Mouse (Mus musculus) ES-Bruce4 (cell line): Measurements from ENCODE around the gene Mdh2. TPM values are rescaled to one million over a fixed set of nuclear protein-coding genes. Genes with fewer than 3 reads are reported as not detected.

Source experiments
- H3K27ac ChIP-seq: 2 replicates; pipeline ENCODE4 v1.5.1; 2012; ENCODE audit warnings: low read length, inconsistent platforms; ENCODE audit not compliant: insufficient read depth
- H3K27me3 ChIP-seq: 2 replicates; pipeline ENCODE4 v1.6.1; 2012; ENCODE audit warnings: mild to moderate bottlenecking, low read length, inconsistent platforms; ENCODE audit not compliant: control insufficient read depth, poor library complexity, insufficient read depth, severe bottlenecking
- H3K36me3 ChIP-seq: 2 replicates; pipeline ENCODE4 v1.6.1; 2012; ENCODE audit warnings: inconsistent platforms, mild to moderate bottlenecking, low read length, moderate library complexity; ENCODE audit not compliant: control insufficient read depth, poor library complexity, insufficient read depth, severe bottlenecking
- H3K4me1 ChIP-seq: one replicate; pipeline ENCODE4 v1.8.1; 2011; ENCODE audit warnings: low read length; ENCODE audit not compliant: control insufficient read depth, insufficient read depth
- H3K4me3 ChIP-seq: 2 replicates; pipeline ENCODE4 v1.5.1; 2011; ENCODE audit warnings: low read depth, mild to moderate bottlenecking, low read length
- H3K9ac ChIP-seq: 2 replicates; pipeline ENCODE4 v1.6.1; 2012; ENCODE audit warnings: low read depth, mild to moderate bottlenecking, inconsistent platforms; ENCODE audit not compliant: poor library complexity, severe bottlenecking
- H3K9me3 ChIP-seq: replicated peaks from 2 replicates; pipeline ENCODE4 v1.6.1; 2012; ENCODE audit warnings: mild to moderate bottlenecking, low read length, inconsistent platforms; ENCODE audit not compliant: control insufficient read depth, poor library complexity, insufficient read depth, severe bottlenecking
- CTCF ChIP-seq: IDR thresholded peaks from one replicate; pipeline ENCODE4 v1.8.1; 2011; ENCODE audit warnings: low read depth, low read length
- EP300 ChIP-seq: IDR thresholded peaks from 2 replicates; pipeline ENCODE4 v1.6.1; 2011; ENCODE audit warnings: low read depth, low read length; ENCODE audit not compliant: insufficient read depth
- POLR2A ChIP-seq: IDR thresholded peaks from one replicate; pipeline ENCODE4 v1.8.1; 2011; ENCODE audit warnings: low read length; ENCODE audit not compliant: insufficient read depth
- polyA plus RNA-seq: library from polyadenylated mRNA; stranded (reverse); fragments of >200 nt; gene quantifications from 2 replicates; pipeline ENCODE4 v1.2.4, GENCODE M21; 2011; ENCODE audit warnings: low read depth; ENCODE audit not compliant: missing spikeins, insufficient read depth, insufficient read length

Mdh2 gene
- polyA plus RNA-seq, 1 experiment = 377 TPM

- Histone ChIP-seq H3K9ac (peak overlapping the region; percentile 16), H3K27ac (no peak overlapping the region), H3K36me3 (0 out of 2 replicates have a peak, but pooled peaks cover 4% of the 10 kb centered on the region), H3K9me3 (no peaks in the 10 kb centered on the region), H3K27me3 (no peaks in the 10 kb centered on the region), H3K4me3 (peak overlapping the region; percentile 53), H3K4me1 (peaks cover 8% of the 10 kb centered on the region)
- TF ChIP-seq CTCF = no peak
- TF ChIP-seq EP300 = no peak
- no peak for TF ChIP-seq POLR2A
Measured at GRCm38 (mm10) chr5:135734057-135734680, 44.1 kb upstream of the Mdh2 start.

DNA sequence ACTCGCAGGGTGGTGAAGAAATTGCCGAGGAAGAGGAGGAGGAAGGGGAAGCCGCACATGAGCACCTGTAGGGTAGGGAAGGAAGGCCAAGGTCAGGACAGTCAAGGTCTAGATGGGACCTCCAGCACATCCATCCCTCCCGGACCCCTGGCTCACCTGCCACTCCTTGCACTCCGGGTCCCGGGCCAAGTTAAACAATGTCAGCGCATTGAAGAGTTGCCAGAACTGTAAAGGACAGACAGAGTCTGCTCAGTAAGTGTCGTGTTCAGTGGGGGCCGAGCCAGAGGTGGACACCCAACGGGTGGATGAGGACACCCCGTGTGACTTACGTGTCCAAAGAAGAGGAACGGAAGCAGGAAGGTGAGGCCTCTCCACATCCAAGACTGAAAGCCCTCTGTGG is 42.5 kb upstream of the Mdh2 start:
- H3K4me1 ChIP-seq = peaks cover 8% of the 10 kb centered on the region
- no peak for TF ChIP-seq CTCF
- TF ChIP-seq EP300 = no peak
- no peak for TF ChIP-seq POLR2A

DNA sequence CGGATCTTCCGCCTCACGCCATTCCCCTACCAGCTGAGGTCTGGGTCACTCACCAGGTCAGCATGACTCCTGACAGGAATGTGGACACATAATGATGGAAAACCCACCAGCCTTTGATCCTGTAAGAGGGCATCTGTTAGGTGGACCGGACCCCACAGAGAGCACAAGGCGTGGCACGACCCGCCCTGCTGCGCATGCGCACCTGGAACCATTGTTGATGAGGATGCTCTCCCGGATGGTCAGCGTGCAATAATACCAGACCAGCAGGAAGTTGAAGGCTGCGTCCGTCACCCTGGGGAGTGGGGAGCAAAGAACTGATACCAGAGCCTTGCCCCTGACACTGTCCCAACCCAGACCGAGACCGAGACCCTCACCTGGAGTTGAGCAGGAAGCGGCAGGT is 41.7 kb upstream of the Mdh2 start:
- TF ChIP-seq CTCF = no peak
- TF ChIP-seq EP300 = 0 out of 2 replicates have a peak, but pooled peaks have one; percentile 33
- TF ChIP-seq POLR2A = no peak
- H3K27me3 ChIP-seq = no peaks in the 10 kb centered on the region
- H3K27ac ChIP-seq = no peak overlapping the region
- no peaks in the 10 kb centered on the region for H3K9me3 ChIP-seq
- H3K36me3 ChIP-seq = 0 out of 2 replicates have a peak, but pooled peaks cover 4% of the 10 kb centered on the region
- no peak overlapping the region for H3K9ac ChIP-seq
- peaks cover 8% of the 10 kb centered on the region for H3K4me1 ChIP-seq
- no peak overlapping the region for H3K4me3 ChIP-seq

More for the DNA sequence above, 42.5 kb upstream of the Mdh2 start:
- no peaks in the 10 kb centered on the region for H3K27me3 ChIP-seq
- 0 out of 2 replicates have a peak, but pooled peaks cover 4% of the 10 kb centered on the region for H3K36me3 ChIP-seq
- no peak overlapping the region for H3K4me3 ChIP-seq
- no peak overlapping the region for H3K27ac ChIP-seq
- H3K9ac ChIP-seq = no peak overlapping the region
- H3K9me3 ChIP-seq = no peaks in the 10 kb centered on the region

GRCm38 (mm10) chr5:135737154-135737553 is 41.1 kb upstream of the Mdh2 start:
- Histone ChIP-seq H3K4me3 (no peak overlapping the region), H3K27me3 (no peaks in the 10 kb centered on the region), H3K36me3 (0 out of 2 replicates have a peak, but pooled peaks cover 4% of the 10 kb centered on the region), H3K27ac (no peak overlapping the region), H3K9me3 (no peaks in the 10 kb centered on the region), H3K4me1 (peaks cover 8% of the 10 kb centered on the region), H3K9ac (no peak overlapping the region)
- TF ChIP-seq CTCF (peak; percentile 85), POLR2A (no peak)

GRCm38 (mm10) chr5:135738266-135738665 is 40.0 kb upstream of the Mdh2 start:
- H3K9ac ChIP-seq = no peak overlapping the region
- H3K27me3 ChIP-seq = no peaks in the 10 kb centered on the region
- peaks cover 10% of the 10 kb centered on the region for H3K4me1 ChIP-seq
- 0 out of 2 replicates have a peak, but pooled peaks cover 4% of the 10 kb centered on the region for H3K36me3 ChIP-seq
- no peak overlapping the region for H3K4me3 ChIP-seq
- no peak for TF ChIP-seq CTCF
- no peak for TF ChIP-seq POLR2A
- no peak for TF ChIP-seq EP300
- 0 out of 2 replicates have a peak overlapping the region, but pooled peaks have one; percentile 6 for H3K27ac ChIP-seq
- no peaks in the 10 kb centered on the region for H3K9me3 ChIP-seq

GRCm38 (mm10) chr5:135742156-135742555 is 36.1 kb upstream of the Mdh2 start:
- H3K9ac ChIP-seq = no peak overlapping the region
- no peaks in the 10 kb centered on the region for H3K9me3 ChIP-seq
- no peaks in the 10 kb centered on the region for H3K27me3 ChIP-seq
- no peak overlapping the region for H3K4me3 ChIP-seq
- 0 out of 2 replicates have a peak, but pooled peaks have one; percentile 23 for TF ChIP-seq EP300
- TF ChIP-seq POLR2A = no peak
- no peak for TF ChIP-seq CTCF
- H3K4me1 ChIP-seq = peaks cover 2% of the 10 kb centered on the region
- no peak overlapping the region for H3K27ac ChIP-seq
- no peaks in the 10 kb centered on the region for H3K36me3 ChIP-seq
